Mouse (Mus musculus): Measurements from ENCODE around the gene Diras1. TPM values are rescaled to one million over a fixed set of nuclear protein-coding genes. Genes with fewer than 3 reads are reported as not detected.

Gene Diras1
- polyA plus RNA-seq, 1 experiment from 2014 or later, result 0.33 TPM

DNA sequence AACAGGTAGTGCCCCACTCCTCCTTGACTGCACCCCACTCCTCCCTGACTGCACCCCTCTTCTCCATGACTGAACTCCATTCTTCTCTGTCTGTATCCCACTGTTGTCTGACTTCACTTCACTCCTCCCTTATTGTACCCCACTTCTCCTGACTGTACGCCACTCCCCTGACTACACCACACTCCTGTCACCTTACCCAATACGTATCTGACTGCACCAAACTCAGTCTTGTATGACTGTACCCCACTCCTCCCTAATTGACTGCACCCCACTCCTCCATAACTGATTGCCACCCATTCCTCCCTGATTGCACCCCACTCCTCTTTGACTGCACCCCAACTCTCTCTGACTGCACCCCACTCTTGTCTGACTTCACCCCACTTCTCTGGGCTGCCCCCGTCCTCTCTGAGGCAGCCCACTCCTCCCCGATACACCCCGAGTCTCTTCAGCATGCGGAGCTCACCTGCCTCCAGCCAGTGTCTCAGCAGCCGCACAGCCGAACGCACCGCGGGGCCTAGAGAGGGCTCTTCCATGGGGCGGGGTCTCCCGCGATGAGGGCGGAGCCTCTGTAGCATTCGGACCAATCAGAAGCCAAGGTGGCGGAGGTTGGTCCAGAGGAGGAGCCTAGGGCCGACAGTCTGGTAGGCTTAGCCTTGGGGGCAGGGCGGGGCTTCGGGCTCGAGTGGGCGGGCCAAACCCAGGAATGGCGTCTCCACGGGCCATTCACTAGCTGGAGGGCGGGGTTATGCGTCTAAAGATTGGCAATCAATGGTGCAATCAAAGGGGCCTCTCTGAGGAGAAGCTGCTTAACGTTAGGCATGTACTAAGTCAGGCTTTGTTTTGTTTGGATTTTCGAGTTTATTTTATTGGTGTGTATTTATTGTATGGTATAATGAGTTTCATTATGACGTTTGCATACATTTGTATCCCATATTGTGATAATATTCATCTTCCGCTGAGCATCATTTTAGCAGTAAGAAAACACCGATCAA is 10.8 kb downstream of the Diras1 start, which contains the start of gene Gng7:
TSS of gene Gng7 (minus strand) at position 553 of the 992 bp plus-strand sequence.
- peak within 1 kb of the TSS; percentile 56 for H3K9ac ChIP-seq (replicated peaks)
- peak within 1 kb of the TSS; percentile 45 for H3K4me3 ChIP-seq (replicated peaks)
- H3K9me3 ChIP-seq, result no peaks in the 10 kb centered on the region
- H3K27me3 ChIP-seq, result peaks cover 10% of the 10 kb centered on the region
- 9% methylated on average over 31 of the region's 31 CpGs for WGBS
- peak; percentile 94 for ATAC-seq (ENCODE audit: insufficient number of reproducible peaks, insufficient read depth, low FRiP score, low TSS enrichment, low read depth)
- peak within 1 kb of the TSS; percentile 63 for H3K4me2 ChIP-seq
- H3K36me3 ChIP-seq, result no peaks in the 10 kb centered on the region
- peaks cover 4% of the 10 kb centered on the region; the same call in 1 of the 2 replicates for H3K4me1 ChIP-seq (replicated peaks)
- no peak within 1 kb of the TSS for H3K27ac ChIP-seq

DNA sequence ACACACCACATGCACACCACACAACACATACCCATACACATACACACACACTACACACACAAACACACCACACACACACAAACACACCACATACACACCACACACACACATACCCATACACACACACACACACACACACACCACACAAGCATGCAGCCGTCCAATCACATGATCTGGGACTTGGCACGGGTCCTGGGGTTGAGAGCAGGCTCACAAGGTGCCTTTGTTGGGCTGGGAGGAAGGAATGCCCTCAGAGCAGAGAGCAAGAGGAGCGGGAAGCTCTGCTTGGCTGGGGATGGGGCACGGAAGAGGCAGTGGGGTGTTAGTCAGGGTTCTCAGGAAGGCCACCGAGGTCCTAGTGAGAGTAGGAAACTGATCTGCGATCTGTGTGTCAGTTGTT is 14.6 kb downstream of the Diras1 start:
- Histone ChIP-seq H3K27me3 (peaks cover 10% of the 10 kb centered on the region), H3K4me1 (replicated peaks) (peaks cover 4% of the 10 kb centered on the region; the same call in 1 of the 2 replicates), H3K4me3 (replicated peaks) (no peak overlapping the region), H3K27ac (no peak overlapping the region), H3K9me3 (no peaks in the 10 kb centered on the region), H3K4me2 (no peak overlapping the region), H3K9ac (replicated peaks) (no peak overlapping the region), H3K36me3 (no peaks in the 10 kb centered on the region)
- no peak for ATAC-seq (ENCODE audit: insufficient number of reproducible peaks, insufficient read depth, low FRiP score, low TSS enrichment, low read depth)
- 67% methylated on average over 6 of the region's 6 CpGs for WGBS

DNA sequence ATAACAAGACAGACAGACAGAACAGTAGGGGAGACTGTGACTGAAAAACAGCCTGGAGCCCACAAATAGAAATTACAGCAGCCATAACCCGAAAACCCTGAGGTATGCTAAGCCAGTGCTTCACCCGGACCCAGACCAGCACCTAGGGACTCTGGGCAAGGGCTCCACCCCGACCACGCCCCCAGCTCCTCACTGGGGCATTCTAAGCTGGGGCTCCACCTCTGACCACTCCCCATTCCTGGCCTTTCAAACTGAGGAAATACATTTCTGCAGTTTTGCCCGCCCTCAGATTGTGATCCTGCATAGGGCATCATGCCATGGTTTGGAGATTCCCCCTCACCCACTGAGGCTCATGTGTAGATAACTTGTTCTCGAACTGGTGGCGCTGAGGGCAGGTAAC is 18.2 kb downstream of the Diras1 start:
- Histone ChIP-seq H3K9ac (replicated peaks) (no peak overlapping the region), H3K4me2 (no peak overlapping the region), H3K9me3 (no peaks in the 10 kb centered on the region), H3K4me1 (replicated peaks) (no peaks in the 10 kb centered on the region), H3K27ac (no peak overlapping the region), H3K4me3 (replicated peaks) (no peak overlapping the region), H3K27me3 (peaks cover 2% of the 10 kb centered on the region; the same call in 1 of the 2 replicates), H3K36me3 (no peaks in the 10 kb centered on the region)
- 41% methylated on average over 7 of the region's 7 CpGs for WGBS
- no peak for ATAC-seq (ENCODE audit: insufficient number of reproducible peaks, insufficient read depth, low FRiP score, low TSS enrichment, low read depth)

DNA sequence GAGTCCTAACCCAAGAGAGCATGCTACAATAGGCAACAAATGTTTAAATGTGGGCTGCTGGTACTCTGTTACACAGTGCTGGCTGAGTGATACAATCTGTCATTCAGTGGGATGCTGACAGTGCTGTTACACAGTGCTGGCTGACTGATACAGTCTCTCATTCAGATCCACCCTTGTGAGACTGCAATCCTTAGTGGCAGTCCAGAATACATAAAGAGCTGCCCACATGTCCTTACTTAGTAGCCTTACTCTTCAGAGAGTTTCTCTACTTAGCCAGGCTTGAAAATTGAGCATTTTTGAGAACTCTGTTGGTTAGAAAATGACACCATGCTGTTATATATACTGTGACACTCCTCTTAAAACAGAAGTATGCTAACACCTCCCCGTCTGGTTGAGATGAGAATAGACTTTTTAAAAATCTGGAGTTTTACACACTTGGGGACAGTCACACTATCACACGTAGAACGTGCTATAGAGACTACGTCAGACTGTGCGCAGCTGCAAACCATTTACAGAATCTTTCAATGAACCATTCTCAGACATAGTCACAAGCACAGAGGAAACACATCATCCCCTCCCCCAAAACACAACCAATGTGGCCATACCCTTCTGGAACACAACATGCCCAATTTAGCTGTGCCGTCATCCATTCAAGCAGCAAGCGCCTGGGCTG is 19.3 kb downstream of the Diras1 start:
- WGBS, result 87% methylated on average over 7 of the region's 7 CpGs
- Histone ChIP-seq H3K4me3 (replicated peaks) (no peak overlapping the region), H3K4me1 (replicated peaks) (no peaks in the 10 kb centered on the region)

DNA sequence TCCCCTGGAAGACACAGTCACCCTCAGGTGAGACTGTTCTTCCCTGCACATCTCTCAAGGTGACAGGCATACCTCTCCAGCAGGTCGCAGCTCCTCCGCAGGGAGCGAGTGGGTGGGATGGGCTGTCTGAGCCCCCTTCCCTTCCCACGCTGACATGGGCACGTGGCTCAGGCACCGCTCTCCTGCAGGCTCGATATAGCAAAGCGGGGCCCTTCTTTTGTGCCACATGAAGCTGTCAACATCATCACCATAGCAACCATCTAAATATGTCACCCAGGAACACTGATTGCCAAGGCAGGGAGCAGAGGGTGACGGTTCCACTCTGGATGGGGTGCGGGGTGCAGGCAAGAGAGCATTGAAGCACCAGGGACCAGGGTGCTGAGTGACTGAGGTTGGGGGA is 24.3 kb downstream of the Diras1 start:
- H3K27ac ChIP-seq, result no peak overlapping the region
- H3K36me3 ChIP-seq, result no peaks in the 10 kb centered on the region
- peaks cover 42% of the 10 kb centered on the region for H3K27me3 ChIP-seq
- no peak for ATAC-seq (ENCODE audit: insufficient number of reproducible peaks, insufficient read depth, low FRiP score, low TSS enrichment, low read depth)
- H3K4me2 ChIP-seq, result no peak overlapping the region
- no peaks in the 10 kb centered on the region for H3K9me3 ChIP-seq
- no peak overlapping the region for H3K9ac ChIP-seq (replicated peaks)
- no peak overlapping the region for H3K4me3 ChIP-seq (replicated peaks)
- H3K4me1 ChIP-seq (replicated peaks), result 0 out of 2 replicates have a peak, but pooled peaks cover 4% of the 10 kb centered on the region
- WGBS, result 70% methylated on average over 10 of the region's 10 CpGs

More for the DNA sequence above, 19.3 kb downstream of the Diras1 start:
- ATAC-seq (ENCODE audit: insufficient number of reproducible peaks, insufficient read depth, low FRiP score, low TSS enrichment, low read depth), result no peak
- H3K9ac ChIP-seq (replicated peaks), result no peak overlapping the region
- no peaks in the 10 kb centered on the region for H3K9me3 ChIP-seq
- peaks cover 5% of the 10 kb centered on the region for H3K27me3 ChIP-seq
- H3K36me3 ChIP-seq, result no peaks in the 10 kb centered on the region
- no peak overlapping the region for H3K27ac ChIP-seq
- H3K4me2 ChIP-seq, result no peak overlapping the region

- Histone ChIP-seq H3K9ac (replicated peaks) (no peak overlapping the region), H3K9me3 (no peaks in the 10 kb centered on the region), H3K4me1 (replicated peaks) (0 out of 2 replicates have a peak, but pooled peaks cover 4% of the 10 kb centered on the region), H3K27me3 (peaks cover 42% of the 10 kb centered on the region), H3K4me2 (no peak overlapping the region), H3K36me3 (no peaks in the 10 kb centered on the region), H3K27ac (no peak overlapping the region), H3K4me3 (replicated peaks) (no peak overlapping the region)
- WGBS, result 50% methylated on average over 28 of the region's 28 CpGs
- ATAC-seq (ENCODE audit: insufficient number of reproducible peaks, insufficient read depth, low FRiP score, low TSS enrichment, low read depth), result no peak
Measured at GRCm38 (mm10) chr10:81000197-81001062, 25.0 kb downstream of the Diras1 start.

DNA sequence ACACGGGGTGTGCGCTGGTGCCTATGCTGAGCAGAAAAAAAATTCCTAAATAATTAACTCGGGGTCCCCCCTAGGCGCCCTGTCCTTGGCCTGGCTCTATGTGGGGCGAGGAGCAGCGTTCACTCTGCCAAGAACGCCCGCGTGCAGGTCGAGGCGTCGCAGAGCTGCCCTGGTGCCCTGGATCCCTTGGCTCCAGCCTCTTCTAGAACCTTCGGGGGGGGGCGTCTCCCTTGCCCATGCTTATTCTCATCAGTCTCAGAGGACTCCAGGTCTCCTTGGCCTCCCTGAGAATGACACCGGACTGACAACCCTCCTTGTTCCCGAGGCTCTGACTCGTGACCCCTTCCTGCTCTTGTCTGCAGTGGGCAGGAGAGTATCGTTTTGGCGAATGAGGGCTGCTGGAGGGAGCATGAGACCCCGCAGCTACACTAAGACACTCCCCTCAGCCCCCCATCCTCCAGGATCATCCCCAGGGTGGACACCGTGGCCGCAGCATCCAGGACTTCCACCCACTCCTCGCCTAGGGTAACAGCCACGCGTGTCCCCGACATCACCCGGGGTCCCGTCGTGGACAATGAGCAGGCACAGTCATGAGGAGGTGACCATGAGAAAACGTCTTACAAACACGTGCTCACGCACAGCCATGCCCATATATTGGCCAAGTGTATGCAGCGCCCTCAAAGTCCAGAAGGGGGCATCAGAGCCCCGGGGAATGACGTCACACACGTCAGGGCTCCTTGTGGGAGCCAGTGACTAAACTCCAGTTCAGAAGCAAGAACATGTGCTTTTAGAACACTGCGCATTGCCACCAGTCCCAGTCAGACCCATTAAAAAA is 25.9 kb downstream of the Diras1 start:
- Histone ChIP-seq H3K36me3 (no peaks in the 10 kb centered on the region), H3K4me2 (peak overlapping the region; percentile 20), H3K4me1 (replicated peaks) (0 out of 2 replicates have a peak, but pooled peaks cover 4% of the 10 kb centered on the region), H3K4me3 (replicated peaks) (0 out of 2 replicates have a peak overlapping the region, but pooled peaks have one; percentile 6), H3K9ac (replicated peaks) (no peak overlapping the region), H3K27ac (no peak overlapping the region), H3K9me3 (no peaks in the 10 kb centered on the region), H3K27me3 (peaks cover 46% of the 10 kb centered on the region)
- ATAC-seq (ENCODE audit: insufficient number of reproducible peaks, insufficient read depth, low FRiP score, low TSS enrichment, low read depth), result peak; percentile 54
- 33% methylated on average over 37 of the region's 37 CpGs for WGBS

DNA sequence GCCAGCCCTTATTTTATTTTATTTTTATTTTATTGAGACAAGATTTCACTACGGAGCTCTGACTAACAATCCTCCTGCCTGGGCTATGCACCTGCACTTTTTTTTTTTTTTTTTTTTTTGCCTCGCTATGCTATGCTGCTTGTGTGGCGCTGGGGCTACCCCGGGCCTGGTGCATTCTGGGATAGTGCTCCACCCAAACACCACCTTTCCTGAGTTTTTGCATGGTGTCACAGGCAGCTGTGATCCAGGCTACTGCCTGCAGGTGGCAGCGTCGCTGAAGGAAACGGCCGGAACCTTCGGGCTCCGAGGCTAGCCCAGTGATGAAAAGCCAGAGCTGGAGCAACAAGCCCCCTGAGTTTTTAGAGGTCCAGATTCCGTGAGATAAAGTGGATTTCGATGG is 26.7 kb downstream of the Diras1 start:
- Histone ChIP-seq H3K9ac (replicated peaks) (no peak overlapping the region), H3K36me3 (no peaks in the 10 kb centered on the region), H3K27ac (no peak overlapping the region), H3K4me2 (no peak overlapping the region), H3K4me1 (replicated peaks) (0 out of 2 replicates have a peak, but pooled peaks cover 4% of the 10 kb centered on the region), H3K9me3 (no peaks in the 10 kb centered on the region), H3K27me3 (peaks cover 49% of the 10 kb centered on the region), H3K4me3 (replicated peaks) (no peak overlapping the region)
- 15% methylated on average over 12 of the region's 12 CpGs for WGBS
- no peak for ATAC-seq (ENCODE audit: insufficient number of reproducible peaks, insufficient read depth, low FRiP score, low TSS enrichment, low read depth)

DNA sequence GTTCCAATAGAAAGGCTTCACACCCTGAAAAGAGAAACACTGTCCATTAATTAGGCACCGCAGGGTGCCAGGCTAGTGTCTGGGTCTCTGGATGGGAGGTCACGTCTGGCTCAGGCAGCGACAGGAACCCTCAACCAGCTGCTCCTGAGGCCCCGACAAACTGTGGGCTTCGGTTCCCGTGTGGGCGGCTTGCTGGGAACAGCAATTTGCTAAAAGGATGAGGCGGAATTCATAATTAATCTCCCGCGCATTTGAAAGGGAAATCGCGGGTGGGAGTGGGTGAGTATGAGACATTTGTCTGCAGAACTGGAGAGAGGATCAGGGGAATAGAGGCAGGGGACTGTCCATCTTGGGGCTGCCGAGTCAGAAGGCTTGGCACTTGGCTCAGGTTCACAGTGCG is 27.4 kb downstream of the Diras1 start:
- WGBS, result 46% methylated on average over 14 of the region's 14 CpGs
- Histone ChIP-seq H3K4me3 (replicated peaks) (no peak overlapping the region), H3K4me1 (replicated peaks) (0 out of 2 replicates have a peak, but pooled peaks cover 4% of the 10 kb centered on the region), H3K36me3 (no peaks in the 10 kb centered on the region), H3K27me3 (peaks cover 54% of the 10 kb centered on the region), H3K27ac (no peak overlapping the region), H3K4me2 (no peak overlapping the region), H3K9me3 (no peaks in the 10 kb centered on the region), H3K9ac (replicated peaks) (no peak overlapping the region)
- ATAC-seq (ENCODE audit: insufficient number of reproducible peaks, insufficient read depth, low FRiP score, low TSS enrichment, low read depth), result no peak

DNA sequence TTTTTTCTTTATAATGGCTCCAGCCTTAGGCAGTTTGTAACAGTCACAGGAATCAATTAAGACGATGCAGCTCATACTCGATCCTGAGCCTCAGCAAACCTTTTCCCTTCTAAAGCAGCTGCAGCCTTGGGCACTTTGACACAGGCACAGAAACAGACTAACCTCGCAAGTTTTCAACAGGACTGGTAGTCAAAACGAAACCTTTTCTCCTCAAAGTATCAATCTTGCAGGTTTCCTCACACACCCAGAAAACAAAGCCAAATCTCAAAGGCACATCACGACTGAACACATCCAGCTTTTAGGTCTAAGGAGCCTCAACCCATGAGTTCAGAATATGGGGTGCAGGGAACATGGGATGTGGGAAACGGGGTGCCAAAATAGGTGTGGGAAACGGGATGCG is 28.1 kb downstream of the Diras1 start:
- no peak overlapping the region for H3K27ac ChIP-seq
- H3K9me3 ChIP-seq, result no peaks in the 10 kb centered on the region
- 0 out of 2 replicates have a peak, but pooled peaks cover 4% of the 10 kb centered on the region for H3K4me1 ChIP-seq (replicated peaks)
- no peak overlapping the region for H3K4me3 ChIP-seq (replicated peaks)
- WGBS, result 80% methylated on average over 8 of the region's 8 CpGs
- no peak overlapping the region for H3K4me2 ChIP-seq
- H3K36me3 ChIP-seq, result no peaks in the 10 kb centered on the region
- no peak for ATAC-seq (ENCODE audit: insufficient number of reproducible peaks, insufficient read depth, low FRiP score, low TSS enrichment, low read depth)
- peaks cover 59% of the 10 kb centered on the region for H3K27me3 ChIP-seq
- H3K9ac ChIP-seq (replicated peaks), result no peak overlapping the region
